Mouse (Mus musculus): ENCODE data around the gene Nrsn2.

Nrsn2 gene

DNA sequence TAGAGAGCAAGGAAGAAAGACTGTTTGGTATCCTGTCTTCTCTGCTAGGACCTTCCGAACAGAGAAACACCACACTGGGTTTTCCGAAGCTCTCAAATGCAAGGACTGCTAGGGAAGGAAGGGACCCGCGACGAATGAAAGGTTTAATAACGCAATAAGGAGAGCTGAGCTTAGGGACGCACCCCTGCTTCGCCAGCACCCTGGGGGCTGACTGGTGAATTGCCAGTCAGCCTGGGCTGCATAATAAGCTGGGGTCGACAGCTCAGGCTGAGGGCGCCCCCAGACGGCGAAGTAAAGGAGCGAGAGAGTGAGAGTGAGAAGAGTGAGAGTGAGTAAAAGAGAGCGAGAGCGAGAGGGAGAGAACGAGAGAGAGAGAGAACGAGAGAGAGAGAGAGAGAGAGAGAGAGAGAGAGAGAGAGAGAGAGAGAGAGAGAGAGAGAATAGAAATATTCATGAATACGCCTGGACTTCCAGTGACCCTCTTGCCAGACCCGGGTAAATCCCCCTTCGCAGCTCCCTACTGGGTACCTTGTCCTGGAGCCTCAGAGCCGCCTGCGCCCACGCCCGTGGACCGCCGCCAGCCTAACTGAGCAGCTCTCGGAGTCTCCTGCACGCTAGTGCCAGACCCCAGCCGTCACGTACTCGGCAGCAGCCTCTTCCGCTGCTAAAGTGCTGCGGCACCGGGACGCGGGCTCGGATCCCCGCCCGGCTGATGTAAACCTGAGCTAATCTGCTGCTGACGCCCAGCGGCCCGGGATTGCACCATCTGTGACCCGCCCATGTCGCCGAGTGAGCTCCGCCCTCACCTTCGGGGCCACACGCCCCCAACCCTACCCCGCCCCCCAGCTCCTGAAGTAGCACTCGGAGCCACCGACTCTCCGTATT lies 32.9 kb downstream of the Nrsn2 start, which contains the start of gene Trib3:
TSS of gene Trib3 (minus strand) at position 704 of the 885 bp plus-strand sequence.
- peak; percentile 81 for DNase-seq (ENCODE audit: low read depth)

DNA sequence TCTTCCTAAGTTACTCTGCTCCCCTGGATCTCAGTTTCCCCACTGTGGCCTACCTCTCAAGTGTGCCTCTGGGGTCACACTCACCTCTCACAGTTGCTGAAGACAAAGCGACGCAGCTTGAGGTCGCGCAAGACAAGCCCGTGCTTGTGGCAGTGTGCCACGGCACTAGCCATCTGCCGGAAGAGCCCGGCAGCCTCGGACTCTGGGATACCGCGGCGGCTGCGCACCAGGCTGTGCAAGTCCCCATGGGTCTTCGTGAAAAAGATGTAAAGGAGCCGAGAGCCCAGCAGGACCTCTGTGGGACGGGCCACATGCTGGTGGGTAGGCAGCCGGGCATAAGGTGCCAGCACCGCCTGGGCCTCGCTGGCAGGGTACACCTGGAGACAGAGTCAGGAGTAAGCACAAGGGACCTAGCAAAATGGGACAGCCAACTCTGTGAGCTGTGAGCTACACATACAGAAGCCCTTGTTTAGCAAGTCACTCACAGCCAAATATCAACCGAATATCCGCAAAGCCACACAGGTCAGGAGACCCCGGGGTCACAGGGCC lies 36.7 kb downstream of the Nrsn2 start:
- DNase-seq (ENCODE audit: low read depth), result no peak

DNA sequence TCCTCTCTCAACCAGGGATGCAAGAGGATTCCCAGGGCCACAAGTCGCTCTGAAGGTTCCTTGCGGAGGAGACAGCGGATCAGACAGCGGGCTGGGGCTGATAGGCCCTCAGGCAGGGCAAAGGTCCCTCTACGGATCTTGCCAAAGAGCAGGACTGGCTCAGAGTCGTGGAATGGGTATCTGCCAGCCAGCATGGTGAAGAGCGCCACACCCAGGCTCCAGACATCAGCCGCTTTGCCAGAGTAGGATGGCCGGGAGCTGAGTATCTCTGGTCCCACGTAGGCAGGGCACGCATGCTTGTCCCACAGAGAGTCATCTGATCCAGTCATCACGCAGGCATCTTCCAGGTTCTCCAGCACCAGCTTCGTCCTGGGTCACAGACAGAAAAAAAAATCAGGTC lies 38.1 kb downstream of the Nrsn2 start:
- no peak for DNase-seq (ENCODE audit: low read depth)

DNA sequence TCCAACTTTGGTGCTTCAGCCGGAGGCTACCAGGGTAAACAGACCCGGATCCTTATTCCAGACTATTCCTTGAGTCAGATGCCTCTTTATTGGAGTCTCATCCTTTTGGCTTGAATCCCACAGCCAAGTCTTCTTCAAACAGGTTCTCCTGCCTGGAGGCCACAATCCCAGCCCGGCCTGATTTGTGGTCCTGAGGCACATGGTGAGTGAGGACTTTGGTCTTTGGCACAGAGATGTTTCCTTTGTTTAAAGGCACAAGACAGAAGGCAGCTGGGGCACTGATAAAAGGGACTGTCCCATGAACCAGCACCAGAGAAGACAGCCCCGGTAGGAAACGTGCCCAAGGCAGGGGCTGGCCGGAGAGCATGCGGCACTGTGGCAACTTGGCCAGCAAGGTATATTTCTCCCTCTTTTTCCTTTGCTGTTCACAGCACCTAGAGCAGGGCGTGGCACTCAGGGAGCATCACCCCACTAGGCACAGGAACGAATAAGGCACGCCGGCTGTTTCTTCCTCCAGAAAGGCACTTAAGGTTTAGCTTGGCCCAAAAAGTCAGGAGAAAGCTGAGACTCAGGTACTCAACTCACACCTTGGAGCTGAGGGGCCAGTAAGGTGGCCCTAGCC lies 38.7 kb downstream of the Nrsn2 start:
- DNase-seq (ENCODE audit: low read depth), result no peak

DNA sequence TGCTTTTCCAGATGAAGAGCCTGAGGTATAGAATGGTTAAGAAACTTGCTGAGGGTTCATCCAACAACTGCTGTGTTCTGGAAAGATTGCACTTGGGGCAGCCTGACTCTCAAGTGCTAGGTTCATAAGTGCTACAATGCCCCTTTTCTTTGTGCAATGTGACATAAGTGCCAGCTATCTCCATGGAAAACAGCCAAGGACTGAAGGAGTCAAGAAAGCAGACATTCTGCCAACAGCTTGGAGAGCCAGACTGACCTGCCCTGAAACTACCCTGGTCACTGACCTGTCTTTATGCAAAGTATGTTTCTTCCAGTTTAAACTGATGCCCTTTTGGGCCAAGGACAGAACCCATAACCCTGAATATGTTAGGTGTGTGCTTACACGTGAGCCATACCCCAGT lies 39.6 kb downstream of the Nrsn2 start:
- DNase-seq (ENCODE audit: low read depth), result no peak

DNA sequence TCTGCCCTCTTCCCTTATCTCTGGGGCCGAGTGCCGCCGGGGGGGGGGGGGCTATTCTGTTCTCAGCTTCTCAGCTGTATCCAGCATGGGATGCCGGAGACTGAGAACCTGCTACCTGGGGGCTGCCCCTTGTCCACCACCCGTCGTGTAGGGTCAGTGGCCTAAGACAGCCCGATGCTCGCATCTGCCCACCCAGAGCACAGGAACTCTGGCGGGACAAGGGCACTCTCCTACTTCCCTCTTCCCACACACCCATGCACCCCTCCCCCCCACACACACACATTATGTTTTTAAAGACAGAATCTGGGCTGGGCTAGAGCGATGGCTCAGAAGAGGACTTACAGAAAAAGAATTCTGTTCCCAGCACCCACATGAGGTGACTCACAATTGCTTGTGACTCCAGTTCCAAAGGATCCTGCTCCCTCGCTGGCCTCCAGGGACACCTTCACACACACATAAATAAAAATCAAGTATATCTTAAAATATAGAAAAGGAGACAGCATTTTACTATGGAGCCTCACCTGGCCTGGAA lies 41.1 kb downstream of the Nrsn2 start:
- DNase-seq (ENCODE audit: low read depth), result no peak

DNA sequence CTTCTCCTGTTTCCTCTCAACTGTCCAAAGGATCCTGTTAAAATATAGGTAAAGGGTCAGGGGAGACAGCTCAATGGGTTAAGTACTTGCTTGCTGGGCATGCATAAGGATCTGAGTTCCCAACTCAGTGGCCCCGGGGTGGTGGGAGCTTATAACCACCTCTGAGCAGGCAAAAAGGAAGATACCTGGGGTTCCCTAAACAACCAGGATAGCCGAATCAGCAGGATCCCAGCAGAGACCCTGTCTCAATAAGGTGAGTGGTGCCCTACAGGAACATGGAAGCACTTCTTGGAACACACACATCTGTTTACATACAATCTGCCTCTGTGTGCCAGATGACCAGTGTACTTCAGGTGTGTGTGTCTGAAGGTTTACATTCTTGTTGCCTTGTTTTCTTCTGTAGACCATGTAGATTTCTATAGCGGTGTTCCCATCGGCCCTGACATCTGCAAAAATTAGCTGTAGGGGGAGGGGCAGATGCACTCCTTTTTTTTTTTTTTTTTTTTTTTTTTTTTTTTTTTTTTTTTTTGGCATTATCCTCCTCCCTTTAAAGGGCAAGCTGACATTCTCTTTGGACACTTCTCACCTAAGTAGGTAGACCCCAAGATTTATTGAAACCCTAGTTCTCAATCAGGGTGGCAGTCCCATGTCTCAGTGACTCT lies 43.0 kb downstream of the Nrsn2 start:
- no peak for DNase-seq (ENCODE audit: low read depth)

DNA sequence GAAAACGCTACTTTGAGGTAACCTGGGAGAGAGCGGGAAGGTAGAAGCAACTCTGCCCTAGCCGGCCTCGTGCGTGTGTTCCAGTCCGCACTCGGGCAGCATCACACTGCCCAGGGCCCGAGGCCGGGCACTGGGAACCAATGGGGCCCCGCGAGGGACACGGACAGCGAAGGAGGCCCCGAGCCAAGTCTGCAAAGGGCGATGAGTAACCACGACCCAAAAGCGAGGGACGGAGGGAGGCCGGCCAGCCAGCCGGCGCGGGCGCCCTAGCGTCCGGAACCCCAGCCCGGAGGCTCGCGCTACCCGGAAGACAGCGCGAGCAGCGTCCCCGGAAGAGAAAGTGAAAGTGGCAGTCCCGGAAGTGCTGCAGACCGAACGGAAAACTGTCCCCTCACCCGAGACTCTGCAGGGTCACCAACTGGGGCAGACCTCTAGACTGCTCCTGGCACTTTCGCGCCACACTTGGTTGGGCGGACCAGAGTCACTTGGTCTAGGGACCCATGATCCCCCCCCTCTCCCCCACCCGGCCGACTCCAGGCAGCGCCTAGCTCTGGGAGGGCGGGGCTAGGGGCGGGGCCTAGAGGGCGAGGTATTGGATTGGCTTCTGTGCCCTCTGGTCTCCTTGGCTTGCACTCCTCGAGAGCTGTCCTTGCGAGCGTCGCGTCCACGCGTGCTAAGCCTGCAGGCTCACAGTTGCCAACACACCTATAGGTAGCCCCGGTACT lies 44.2 kb downstream of the Nrsn2 start, which contains the start of gene Rbck1:
TSS of gene Rbck1 (minus strand) at position 553 of the 725 bp plus-strand sequence.
- peak; percentile 88 for DNase-seq (ENCODE audit: low read depth)

DNA sequence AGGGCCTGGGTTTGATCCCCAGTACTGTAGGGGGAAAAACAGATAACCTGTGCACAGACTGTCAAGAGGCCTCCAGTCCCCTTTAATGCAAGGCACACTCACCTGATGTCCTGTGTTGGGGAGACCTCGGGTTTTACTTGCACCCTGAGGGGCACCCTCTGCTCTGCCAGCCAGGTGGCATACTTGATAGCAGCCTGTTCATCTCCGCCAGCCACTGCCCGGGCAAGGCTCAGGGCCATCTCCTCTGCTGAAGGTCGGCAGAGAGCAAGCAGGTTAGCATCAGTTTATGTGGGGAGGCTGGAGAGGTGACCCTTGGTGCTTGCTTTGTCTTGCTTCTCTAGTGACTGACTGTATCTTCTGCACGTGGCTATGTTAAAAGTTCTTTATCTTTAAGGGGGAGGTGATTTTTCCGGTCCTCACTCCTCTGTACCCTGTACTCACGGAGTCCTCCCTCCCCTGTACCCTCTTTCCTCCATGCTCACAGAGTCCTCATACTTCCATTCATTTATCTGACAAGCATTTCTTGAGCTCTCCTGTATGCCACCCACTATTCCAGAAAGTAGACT lies 45.5 kb downstream of the Nrsn2 start:
- no peak for DNase-seq (ENCODE audit: low read depth)

DNA sequence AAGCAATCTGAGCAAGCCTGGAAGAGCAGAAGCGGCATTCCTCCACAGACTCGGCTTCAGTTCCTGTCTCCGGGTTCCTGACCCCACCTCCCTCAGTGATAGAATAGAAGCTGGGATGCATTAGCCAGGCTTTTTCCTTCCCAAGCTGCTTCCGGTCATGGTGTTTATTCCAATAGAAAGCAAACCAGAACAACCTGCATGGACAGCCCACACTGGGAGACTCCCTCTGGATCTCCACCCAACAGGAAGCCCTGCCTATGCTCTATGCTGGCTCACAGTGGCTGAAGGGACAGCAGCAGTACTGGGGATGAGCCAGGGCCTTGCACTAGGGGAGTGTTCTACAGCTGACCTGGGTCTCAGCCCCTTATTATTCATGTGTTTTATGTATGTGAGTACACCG lies 48.5 kb downstream of the Nrsn2 start:
- no peak for DNase-seq (ENCODE audit: low read depth)

DNA sequence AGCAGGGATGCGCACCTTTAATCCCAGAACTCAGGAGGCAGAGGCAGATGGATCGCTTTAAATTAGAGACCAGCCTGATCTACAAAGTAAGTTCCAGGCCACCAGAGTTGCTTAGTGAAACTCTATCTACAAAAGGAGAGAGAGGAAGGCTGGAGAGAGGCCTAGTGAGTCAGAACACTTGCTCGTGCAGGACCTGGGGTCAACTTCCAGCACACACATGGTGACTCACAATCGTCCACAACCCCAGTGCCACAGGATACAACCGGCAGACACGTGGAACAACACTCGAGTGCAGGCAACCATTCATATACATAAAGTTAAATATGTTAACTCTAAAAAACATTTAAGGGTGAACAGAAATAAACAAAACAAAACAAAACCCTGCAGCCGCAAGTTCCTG lies 49.8 kb downstream of the Nrsn2 start:
- DNase-seq (ENCODE audit: low read depth), result no peak

DNA sequence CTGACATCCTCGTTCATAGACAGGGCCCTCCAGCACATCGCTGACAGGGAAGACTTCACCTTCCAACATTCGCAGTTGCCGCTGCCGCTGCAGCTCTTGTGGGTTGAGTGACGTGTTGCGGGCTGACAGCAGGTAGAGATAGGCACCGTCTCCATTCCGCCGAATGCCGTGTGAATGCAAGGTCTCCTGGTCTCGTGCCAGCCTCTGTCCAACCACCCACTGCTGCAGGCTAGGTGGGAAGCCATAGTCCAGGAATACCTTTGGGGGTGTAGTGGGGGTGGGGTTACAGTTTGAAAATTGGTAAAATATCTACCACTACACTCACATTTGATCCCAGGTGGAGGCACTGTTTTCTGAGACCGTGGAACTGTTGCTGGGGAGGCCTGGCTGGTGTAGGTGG lies 50.3 kb downstream of the Nrsn2 start:
- no peak for DNase-seq (ENCODE audit: low read depth)

DNA sequence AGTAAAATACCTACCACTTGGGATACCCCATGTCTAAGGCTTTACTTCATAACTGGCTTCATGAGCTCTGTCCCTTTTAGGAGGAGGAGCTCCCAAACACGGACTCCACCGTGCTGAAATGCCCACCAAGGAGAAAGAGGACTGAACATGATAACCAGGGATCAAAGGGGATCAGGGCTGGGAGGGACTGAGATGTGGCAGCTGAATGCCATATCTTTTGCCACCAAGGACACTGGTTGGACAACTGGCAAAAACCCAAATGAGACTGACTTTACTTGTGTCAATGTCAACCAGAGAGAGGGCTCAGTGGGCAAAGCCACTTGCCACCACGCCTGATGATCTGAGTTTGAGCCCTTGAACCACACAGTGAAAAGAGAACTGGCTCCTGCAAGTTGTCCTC lies 51.6 kb downstream of the Nrsn2 start:
- no peak for DNase-seq (ENCODE audit: low read depth)

DNA sequence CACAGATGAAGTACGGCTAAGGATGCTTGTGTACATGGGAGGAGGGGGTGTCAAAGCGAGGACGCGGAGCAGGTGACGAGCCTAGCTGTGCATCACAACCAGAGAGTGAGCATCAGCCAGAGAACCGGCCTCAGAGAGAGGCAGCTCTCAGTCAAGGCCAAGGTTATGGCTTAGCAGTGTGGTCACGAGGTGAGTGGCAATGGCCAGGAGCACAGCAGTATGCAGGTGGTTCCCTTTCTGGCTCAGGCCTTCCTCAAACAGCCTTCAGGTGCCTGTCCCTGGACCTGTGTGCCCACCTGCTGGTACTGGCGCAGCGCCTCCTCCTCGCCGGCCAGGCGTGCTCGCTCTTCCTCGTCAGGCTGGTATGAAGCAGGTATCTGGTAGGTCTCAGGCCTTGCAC lies 52.5 kb downstream of the Nrsn2 start:
- no peak for DNase-seq (ENCODE audit: low read depth)

DNA sequence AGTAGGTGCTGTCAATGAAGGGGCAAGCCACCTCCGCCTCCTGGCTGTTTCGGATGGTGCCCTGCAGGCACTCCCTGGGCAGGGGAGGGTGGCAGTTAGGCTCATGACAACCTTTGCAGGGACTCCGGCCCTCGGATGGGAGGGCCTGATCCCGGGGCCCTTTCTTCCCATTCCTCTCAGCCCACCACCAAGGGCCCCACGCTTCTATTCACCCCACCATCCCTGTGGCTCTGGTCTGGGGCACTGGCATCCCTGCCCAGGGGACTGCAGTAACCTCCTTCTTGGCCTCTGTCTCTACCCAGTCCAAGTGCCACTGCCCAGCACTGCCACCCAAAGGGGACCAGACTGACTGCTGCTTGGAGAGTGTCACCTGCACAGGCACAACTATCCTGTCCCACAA lies 54.2 kb downstream of the Nrsn2 start:
- no peak for DNase-seq (ENCODE audit: low read depth)

DNA sequence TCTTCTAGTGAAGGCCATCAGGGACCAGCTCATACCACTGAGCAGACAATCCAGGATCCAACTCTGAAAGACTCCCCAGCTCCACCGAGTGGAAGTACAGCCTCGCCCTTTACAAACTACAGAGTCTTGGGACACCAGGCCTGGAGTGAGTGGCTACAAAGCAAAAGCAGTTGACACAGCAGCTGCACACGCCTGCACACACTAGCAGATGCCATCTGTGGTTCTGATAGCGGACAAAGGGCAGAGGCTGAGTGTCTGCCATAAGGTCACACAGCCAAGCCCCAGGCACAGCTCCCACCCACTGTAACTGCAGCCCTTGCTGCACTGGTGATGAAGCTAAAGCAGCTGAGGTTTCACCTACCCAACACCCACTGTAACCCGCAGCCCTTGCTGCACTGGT lies 54.9 kb downstream of the Nrsn2 start:
- no peak for DNase-seq (ENCODE audit: low read depth)
